Mouse (Mus musculus): ENCODE measurements around the gene Dll1.

DNA sequence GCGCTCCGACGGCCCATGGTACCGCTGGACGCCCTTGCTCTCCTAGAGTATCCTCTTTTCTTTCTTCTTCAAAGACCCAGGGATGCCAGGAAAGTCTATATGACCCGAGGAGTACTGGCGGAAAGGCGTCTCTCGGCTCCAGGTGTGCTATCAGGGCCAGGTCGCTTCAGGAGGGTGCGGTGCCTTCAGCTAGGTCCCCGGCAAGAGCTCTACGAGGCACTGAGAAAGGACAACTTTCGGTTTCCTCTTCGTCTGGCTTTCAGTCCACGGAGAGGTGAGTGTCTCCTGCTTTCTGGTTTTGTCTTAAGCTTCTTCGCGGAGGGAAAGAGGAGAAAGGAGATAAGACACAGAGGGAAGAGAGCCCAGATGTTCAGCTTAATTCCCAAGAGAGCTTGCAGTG lies 1.4 kb downstream of the Dll1 start:
- TF ChIP-seq CTCF (IDR thresholded peaks at IDR 0.05; ENCODE audit: low read depth), result no peak
- no peak for TF ChIP-seq EP300 (IDR thresholded peaks at IDR 0.05; ENCODE audit: low read depth)

Data from liver, postnatal 0 days (tissue).